Mouse (Mus musculus) heart, postnatal 14 days (tissue): ENCODE measurements around the gene Rdm1. TPM values are rescaled to one million over a fixed set of nuclear protein-coding genes. Genes with fewer than 3 reads are reported as not detected.
"Not testable (repeated sequence)": the region's sequence is repeated elsewhere in the genome, so short reads cannot be mapped to it uniquely, and the experiment has no call there.

Experiments used
- DNase-seq, 2 experiments: peaks; one replicate each; pipeline ENCODE4 v3.0.0; 2021 to 2022
- intact Hi-C: fragments of 180-260 bp; cut with DNase I; formaldehyde crosslinking; loops from one replicate; pipeline ENCODE4 v1.15.1; 2025
- long read RNA-seq, 2 experiments: library from polyadenylated mRNA; stranded (forward); transcript quantifications; one replicate each; pipeline ENCODE4 v2.0.0; 2021
- total RNA-seq, 2 experiments: library from RNA; stranded (reverse); gene quantifications; 2 replicates each; pipeline ENCODE4 v1.2.3; 2021

Gene Rdm1
- 10 to 100 TPM; 32.1 to 35.6 TPM for total RNA-seq
- long read RNA-seq, experiment 1, transcript Rdm1-201 (7 exons, 1,124 nt) = major isoform, 60 of 65 reads
- long read RNA-seq, experiment 1, partial matches to known transcripts = 0 of 65 reads
- long read RNA-seq, experiment 1, other reads (novel, unspliced or antisense) = 5 of 65 reads
- long read RNA-seq, experiment 2, transcript Rdm1-201 (7 exons, 1,124 nt) = major isoform, 44 of 51 reads
- long read RNA-seq, experiment 2, partial matches to known transcripts = 0 of 51 reads
- long read RNA-seq, experiment 2, other reads (novel, unspliced or antisense) = 6 of 51 reads

DNA sequence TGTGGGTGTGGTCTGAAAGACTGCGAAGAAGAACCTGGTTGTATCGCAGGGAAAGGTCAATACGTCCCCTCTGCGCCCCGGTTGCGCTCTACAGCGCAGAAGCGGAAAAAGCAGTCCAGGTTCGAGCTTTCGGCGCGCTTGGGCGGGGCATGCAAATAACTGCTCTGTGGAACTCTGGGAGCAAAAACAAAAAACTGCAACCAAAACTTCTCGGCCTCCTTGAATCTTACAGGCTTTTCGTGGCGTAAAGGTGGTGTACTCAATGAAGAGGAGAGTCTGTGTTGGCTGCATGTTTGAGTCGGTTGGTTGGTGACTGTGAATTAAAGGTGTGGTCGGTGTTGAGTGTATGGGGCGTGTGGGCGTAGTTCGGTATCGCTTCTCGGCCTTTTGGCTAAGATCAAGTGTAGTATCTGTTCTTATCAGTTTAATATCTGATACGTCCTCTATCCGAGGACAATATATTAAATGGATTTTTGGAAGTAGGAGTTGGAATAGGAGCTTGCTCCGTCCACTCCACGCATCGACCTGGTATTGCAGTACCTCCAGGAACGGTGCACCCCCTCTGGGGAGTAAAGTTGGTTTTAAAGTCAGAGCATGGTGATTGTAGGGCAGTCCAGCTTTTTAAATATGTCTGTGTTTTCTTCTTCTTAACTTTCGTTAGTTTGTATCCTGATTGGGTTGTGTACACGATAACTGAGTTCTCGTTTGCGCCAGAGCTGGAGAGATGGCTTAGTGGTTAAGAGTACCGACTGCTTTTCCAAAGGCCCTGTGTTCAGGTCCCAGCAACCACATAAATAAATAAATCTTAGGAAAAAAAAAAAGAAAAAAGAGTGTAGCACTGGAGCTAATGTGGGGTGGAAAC is at the start of gene Rdm1:
TSS of gene Rdm1 (plus strand) at position 201 of the 862 bp plus-strand sequence.
- peak; percentile 79 to 80 for DNase-seq
- intact Hi-C loops = no loop called here

DNA sequence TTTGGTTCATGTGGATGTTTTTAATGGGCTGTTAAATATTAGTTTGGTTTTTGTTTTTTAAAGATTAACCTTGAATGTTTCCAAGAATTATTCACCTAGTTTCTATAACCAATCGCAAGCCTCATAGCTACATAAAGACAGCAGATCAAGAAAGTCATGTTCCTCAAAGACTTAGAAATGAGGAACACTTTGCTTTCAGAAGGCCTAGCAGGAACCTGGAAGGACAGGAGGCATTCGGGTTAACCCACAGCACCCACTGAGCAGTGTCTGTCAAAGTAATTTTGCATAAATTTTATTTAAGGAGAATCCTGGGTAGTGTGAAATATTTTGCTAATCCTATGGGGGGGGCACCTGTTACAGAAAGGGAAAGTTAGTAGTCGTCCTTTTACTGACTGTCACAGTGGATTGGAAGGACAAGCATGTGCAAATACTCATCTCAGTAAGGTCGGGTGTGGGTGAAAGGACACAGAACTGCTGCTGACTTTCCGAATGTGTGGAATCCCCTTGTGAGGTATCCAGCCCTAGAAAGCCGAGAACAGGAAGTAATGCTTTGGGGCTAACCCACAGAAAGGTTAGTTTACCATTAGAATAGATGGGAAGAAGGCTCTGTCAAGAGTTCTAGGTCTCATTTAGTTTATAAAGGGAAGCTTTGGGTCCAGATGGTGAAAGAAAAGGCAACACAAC is 45.8 kb upstream of the Rdm1 start:
- intact Hi-C loops = no loop called here

DNA sequence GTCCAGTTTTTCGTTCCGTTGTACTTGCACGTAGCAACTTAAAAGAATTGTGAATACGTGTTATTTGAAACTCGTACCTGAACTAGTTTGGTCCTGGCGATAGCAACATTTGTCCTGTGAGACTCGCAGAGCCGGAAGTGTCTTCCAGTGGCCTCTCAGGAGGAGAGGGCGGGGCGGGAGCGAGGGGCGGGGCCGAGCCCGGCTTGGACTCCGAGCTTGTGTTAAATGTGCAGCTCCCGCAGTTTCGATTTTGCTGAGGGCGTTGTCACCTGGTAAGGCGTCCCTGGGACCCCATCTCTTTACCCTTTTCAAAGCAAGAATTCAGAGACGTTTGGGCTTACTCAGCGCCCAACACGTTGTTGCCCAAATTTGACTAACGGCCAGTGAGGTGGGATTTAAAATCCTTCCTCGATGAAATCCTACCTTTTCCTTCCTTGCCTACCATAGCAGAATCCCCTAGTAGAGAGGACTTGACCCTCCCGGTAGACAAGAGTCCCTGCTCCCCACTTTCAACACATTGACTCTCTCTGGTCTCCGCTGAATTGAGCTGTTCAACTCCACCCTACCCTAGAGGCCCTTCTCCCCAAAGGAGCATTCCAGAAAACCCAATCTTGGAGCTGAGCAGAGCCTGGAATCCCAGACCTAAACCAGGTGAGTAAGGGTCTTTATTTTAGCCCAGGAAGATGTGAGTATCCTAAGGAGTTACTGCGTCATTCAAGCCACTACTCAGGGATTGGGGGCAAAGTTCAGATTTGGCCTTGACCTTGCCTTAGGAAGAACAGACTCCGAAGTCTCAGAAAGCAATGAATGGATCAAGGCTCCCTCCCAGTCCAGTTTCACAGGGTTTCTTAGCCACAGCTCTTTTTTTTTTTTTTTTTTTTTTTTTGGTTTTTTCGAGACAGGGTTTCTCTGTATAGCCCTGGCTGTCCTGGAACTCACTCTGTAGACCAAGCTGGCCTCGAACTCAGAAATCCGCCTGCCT is 44.6 kb upstream of the Rdm1 start, which contains the start of gene Tmem106a:
TSS of gene Tmem106a (plus strand) at position 189 of the 982 bp plus-strand sequence.
- peak; percentile 66 to 69 for DNase-seq
- intact Hi-C loops = no loop called here

More for the DNA sequence above, 45.8 kb upstream of the Rdm1 start:
- no peak for DNase-seq

DNA sequence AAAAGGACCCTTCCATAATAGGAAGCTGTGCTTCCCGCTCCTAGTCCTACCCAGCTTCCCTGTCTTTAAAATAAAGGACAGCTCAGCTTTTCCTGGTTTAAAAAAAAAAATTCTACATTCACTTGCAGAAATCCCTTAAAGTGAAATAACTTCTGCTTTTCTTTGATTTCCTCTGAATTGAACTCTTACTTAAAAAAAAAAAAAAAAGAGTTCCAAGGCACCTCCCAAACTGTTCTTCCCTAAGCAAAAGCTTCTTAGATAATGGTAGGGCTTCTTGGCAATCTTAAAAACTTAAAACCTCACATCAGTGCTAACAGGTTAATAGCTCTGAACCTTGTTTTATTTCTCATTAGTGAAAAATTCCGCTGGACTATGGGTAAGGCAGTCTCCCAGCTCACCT is 43.8 kb upstream of the Rdm1 start:
- intact Hi-C loops = no loop called here
- no peak for DNase-seq

DNA sequence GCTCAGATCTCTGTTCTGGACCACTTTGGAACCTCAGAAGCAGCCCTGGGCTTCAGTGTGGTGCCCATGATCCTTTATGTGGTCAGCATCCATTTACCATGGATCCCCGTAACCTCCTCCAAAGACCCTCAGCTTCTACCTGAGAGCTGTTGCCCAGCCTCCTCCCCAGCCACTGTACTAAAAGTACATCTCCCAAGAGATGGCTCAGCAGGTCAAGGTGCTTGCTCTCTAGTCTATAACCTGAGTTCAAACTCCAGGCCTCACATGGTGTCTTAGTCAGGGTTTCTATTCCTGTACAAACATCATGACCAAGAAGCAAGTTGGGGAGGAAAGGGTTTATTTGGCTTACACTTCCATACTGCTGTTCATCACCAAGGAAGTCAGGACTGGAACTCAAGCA is 42.0 kb upstream of the Rdm1 start:
- intact Hi-C loops = not testable (repeated sequence)

DNA sequence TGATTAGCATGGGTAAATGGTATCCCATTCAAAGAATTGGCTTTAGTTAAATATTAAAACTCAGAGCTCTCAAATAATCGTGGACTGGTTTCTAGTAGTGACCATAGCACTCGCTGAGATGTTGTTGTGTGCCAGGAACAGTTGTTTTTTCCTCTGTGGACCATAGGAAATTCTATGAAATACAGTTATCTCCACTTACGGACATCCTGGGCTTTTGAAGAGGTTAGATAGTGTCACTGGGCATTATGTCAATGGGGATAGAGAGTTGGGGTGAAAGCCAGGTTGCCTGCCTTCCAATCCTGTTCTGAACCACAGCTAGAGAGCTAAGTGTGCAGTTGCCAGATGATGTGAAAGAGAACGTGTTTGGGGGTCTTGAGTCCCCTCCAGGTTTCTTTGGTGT is 41.2 kb upstream of the Rdm1 start:
- DNase-seq = no peak
- intact Hi-C loops = no loop called here

More for the DNA sequence above, 42.0 kb upstream of the Rdm1 start:
- DNase-seq = not testable (repeated sequence)

DNA sequence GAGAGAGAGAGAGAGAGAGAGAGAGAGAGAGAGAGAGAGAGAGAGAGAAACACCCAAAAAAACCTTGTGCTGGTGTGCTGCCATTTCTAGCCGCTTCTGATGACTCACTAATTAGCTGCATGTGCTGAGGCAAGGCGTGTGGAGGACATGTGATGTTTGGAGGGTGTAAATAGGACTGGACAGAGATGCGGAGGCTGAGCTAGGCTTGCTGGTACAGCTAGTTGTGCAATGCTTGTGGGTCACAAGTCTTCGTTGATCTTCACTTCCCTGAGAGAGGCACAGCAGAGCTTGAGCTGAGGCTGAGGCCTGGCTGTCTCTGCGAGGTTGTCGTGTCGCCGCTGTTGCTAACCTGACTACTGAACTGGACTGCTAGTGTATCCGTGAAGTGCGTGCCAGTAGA is 39.3 kb upstream of the Rdm1 start:
- intact Hi-C loops = no loop called here
- no peak for DNase-seq

DNA sequence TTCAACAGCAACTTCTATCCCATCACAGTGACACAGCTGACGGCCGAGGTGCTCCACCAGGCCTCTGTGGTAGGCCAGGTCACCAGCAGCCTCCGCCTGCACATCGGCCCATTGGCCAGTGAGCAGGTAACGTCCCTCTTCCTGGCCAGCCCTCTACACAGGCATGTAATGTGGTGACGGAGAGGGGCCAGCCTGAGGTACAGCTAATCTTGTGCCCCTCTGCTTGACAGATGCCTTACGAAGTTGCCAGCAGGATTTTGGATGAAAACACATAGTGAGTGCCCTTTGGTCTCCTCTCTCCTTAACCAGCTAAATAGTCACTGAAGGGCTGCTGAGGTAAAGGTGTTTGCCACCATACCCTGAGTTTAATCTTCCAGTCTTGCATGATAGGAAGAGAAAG is 38.1 kb upstream of the Rdm1 start:
- intact Hi-C loops = no loop called here
- no peak for DNase-seq

DNA sequence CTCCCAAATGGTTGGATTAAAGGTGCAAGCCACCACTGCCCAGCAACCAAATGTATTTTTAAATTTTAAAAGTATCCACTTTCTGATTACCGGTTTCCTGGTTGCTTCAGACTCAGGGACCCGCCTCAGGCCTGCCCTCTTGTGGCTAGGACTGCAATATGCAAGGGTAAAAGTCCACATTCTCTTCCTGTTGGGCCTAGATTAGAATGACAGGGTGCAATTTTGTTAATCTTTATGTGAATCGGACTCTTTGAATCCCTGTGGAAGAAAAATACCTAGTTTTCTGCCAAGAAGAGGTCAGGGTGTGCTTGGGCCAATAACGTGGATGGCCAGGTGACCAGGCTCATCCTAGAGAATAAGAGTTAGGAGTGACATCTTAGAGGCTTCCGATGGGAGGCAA is 37.6 kb upstream of the Rdm1 start:
- DNase-seq = peak; percentile 54 to 71
- intact Hi-C loops = no loop called here

DNA sequence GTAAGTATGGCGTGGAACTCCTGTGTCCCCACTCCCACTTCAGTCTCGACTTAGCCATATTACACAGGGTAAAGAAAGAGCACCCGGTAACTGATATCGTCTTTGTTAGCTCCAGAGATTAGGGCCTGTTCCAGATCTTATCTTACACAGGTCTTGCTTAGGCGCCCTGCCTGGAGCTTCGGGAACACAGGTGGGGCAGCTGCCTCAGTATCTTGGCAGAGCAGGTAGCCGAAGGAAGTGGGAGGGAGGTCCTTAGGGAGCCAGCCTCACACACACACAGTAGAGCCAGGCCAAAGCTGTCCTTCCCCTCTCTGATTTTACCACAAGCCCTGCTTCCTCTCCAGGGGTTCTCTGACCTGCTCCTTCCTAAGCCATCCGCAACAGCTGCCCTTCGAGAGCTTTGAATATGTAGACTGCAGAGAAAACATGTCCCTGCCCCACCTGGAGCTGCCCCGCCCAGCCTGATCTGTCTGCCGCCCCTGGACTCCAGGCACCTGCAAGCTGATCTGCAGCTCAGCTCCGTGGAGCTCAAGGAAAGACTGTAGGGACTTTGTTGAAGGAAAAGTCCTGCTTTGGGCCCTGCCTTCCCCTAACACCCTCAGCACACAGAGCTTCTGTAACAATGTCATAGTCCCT is 36.9 kb upstream of the Rdm1 start:
- DNase-seq = no peak
- intact Hi-C loops = no loop called here

DNA sequence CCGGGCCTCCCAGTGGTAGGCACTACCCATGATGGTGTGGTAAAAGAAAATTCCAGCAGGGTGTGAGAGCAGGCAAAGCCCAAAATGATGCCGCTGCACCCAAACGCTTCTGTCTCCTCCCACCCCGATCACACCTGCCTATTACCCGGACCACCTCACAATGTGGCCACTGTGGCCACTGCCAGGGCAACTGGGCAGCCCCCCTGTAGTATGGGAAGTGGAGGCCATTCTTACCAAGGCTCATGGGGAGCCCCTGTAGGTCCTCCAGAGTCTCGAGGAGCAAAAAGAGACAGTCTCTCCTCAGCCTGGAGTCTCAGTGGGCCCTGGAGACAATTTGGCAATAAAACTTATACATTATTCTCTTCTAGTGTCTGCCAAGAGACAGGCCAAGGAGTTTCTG is 27.8 kb upstream of the Rdm1 start, which contains the start of gene Gm11634:
TSS of gene Gm11634 (minus strand) at position 101 of the 400 bp plus-strand sequence.
- no peak for DNase-seq
- intact Hi-C loops = no loop called here

DNA sequence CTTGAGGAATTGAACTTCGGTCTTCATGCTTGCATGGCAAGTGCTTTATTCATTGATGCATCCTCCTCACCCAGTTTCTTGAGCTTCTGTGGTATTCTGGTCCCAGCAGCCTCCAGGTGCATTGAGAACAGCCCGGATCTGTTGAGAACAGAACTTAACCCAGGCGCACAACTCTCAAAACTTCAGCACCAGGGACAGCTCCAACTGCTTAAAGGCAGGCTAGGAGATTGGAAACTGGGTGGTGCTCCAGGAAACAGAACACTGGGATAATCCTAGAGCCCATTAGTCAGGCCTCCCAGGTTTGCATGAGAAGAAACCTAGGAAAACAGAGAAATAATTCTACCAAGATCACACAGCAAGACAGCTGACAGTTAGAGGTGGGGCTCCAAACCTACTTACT is 24.5 kb upstream of the Rdm1 start:
- DNase-seq = peak; percentile 68 to 84
- intact Hi-C loops = no loop called here

DNA sequence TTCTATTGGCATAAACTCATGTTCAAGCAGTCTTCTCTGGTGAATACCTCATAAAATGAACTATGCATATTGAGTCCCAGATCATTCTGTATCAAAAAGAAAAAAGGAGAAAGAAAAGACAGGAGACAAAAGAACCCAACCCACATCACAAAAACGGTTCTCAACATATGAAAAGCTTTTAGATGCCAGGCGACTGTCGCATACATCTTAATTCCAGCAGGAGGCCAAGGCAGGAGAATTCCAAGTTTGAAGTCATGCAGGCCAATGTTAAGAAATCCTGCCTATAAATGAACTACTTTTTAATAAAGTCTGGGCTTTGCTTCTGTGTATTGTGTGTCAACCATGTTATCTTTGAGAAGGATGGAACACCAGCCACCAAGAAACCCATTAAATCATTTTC is 22.9 kb upstream of the Rdm1 start:
- DNase-seq = no peak
- intact Hi-C loops = no loop called here

DNA sequence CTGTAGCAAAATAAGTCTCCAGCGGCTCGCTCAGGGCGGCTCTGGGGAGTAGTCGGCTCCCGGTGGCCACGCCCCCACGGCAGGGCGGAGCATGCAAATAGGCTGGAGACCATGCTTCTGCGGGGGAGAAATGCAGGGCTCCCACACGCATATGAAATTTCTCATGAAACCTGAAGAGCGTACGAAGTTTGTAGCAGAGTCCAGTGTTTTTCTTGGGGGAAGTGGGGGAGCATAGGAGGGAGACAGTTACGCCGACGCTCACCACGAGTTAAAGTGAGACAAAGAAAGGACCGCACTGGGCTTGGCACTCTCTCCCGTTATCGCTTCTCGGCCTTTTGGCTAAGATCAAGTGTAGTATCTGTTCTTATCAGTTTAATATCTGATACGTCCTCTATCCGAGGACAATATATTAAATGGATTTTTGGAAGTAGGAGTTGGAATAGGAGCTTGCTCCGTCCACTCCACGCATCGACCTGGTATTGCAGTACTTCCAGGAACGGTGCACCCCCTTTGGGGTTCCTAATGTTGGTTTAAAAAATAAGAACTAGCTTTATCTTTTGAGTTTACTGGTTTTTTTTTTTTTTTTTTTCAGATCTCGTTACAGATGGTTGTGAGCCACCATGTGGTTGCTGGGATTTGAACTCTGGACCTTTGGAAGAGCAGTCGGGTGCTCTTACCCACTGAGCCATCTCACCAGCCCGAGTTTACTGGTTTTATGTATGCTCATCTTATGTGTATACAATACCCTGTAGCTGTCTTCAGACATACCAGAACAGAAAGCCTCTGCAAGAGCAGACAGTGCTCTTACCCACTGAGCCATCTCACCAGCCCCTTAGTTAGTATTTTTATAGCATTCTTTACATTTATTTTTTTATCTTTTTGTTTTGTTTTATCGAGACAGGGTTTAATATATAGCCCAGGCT is 22.2 kb upstream of the Rdm1 start:
- DNase-seq = peak; percentile 69 to 79
- intact Hi-C loops = not testable (repeated sequence)

DNA sequence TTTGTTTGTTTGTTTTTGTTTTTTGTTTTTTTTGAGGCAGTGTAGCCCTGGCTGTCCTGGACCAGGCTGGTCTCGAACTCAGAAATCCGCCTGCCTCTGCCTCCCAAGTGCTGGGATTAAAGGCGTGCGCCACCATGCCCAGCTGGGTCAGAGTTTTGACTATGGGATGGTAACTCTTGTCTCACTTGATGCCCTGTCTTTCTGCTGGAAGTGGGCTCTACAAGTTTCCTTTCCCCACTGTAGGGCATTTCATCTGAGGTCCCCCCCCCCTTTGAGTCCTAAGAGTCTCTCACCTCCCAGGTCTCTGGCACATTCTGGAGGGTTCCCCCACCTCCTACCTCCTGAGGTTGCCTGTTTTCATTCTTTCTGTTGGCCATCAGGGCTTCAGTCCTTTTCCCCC is 19.9 kb upstream of the Rdm1 start:
- DNase-seq, intact Hi-C loops: not testable (repeated sequence)

DNA sequence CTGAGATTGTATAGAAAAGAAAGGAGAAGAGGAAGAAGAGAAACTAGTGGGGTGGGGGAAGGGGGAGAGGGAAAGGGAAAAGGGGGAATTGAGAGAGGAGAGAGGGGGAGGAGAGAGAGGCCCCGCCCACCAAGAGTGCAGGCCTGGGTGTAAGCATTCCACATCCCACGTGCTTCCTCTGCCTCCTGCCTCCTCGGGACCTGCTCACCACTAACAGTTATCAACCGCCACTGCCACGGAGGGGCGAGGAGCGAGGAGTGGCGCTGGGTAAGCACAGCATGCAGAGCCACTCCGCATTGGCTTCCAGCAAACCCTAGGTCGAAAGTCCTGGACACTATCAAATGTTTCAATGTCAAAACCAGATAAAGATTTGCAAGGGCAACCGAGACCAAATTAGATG is 16.6 kb upstream of the Rdm1 start:
- no peak for DNase-seq
- intact Hi-C loops = no loop called here

DNA sequence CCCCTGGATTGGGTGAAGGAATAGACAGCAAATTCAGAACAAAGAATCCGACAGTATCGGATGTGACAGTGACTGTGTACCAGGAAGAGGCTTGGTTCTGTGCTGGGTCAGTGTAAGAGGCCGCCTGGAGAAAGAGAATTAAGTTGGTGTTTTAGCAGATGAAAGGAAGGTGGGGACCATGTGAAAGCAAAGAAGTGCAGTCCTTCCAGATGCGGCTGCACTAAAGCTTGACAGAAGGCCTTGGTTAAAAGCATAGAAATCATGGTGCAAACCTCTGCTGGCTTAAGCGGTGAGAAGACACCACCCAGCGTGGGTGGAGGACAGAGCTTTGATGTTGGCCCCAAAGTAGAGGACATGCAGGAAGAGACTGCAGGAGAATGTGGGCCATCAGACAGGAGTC is 13.4 kb upstream of the Rdm1 start:
- intact Hi-C loops = no loop called here
- DNase-seq = no peak

DNA sequence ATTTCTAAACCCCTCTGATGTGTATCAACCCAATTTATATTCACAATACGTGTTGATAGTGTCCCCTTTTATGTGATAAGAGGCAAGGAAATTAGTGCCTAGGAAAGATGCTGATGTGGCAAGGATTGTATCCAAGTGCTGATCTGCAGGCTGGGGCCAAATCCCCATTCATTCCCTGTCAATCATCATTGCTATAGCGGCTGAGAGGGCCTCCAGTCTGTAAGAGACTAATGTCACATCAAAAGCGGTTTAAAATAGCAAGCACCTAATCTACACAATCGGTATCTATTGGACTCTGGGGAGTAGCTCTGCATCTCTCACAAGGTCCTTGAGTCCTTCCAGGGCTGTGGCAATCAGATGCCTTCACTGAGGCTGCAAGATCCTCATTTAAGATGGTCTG is 12.9 kb upstream of the Rdm1 start:
- DNase-seq = no peak
- intact Hi-C loops = no loop called here
